Mouse (Mus musculus): ENCODE results near the gene BC035044. TPM values are rescaled to one million over a fixed set of nuclear protein-coding genes. Genes with fewer than 3 reads are reported as not detected.
A peak's percentile ranks its signal among the peaks of the same experiment; 100 is the strongest.
"Not testable (repeated sequence)": the region's sequence is repeated elsewhere in the genome, so short reads cannot be mapped to it uniquely, and the experiment has no call there.

The BC035044 gene
- polyA plus RNA-seq, 1 experiment from 2014 or later = 3.0 TPM

- no peak overlapping the region for H3K4me3 ChIP-seq (ENCODE audit: low read depth, low read length)
- no peaks in the 10 kb centered on the region for H3K4me1 ChIP-seq (replicated peaks; ENCODE audit: control insufficient read depth, insufficient read depth, low read length)
- DNase-seq (ENCODE audit: low spot score) = no peak
- ATAC-seq (replicated peaks; ENCODE audit: low FRiP score, low TSS enrichment, low read depth) = no peak
- no peaks in the 10 kb centered on the region for H3K27me3 ChIP-seq (replicated peaks; ENCODE audit: control insufficient read depth, insufficient read depth, low read length)
- H3K9ac ChIP-seq (ENCODE audit: low read length) = no peak overlapping the region
- 76% methylated on average over 10 of the region's 10 CpGs for WGBS
- no peaks in the 10 kb centered on the region for H3K36me3 ChIP-seq (ENCODE audit: control insufficient read depth, insufficient read depth, low read length)
- H3K9me3 ChIP-seq (ENCODE audit: control insufficient read depth, low read length) = no peaks in the 10 kb centered on the region
- H3K27ac ChIP-seq (ENCODE audit: low read depth) = no peak overlapping the region
- H3K4me2 ChIP-seq (ENCODE audit: low read length) = no peak overlapping the region
These were observed 57.9 kb downstream of the BC035044 start for GRCm38 (mm10) chr6:128833046-128833445.

GRCm38 (mm10) chr6:128829837-128830236 is 61.1 kb downstream of the BC035044 start:
- no peaks in the 10 kb centered on the region for H3K27me3 ChIP-seq (replicated peaks; ENCODE audit: control insufficient read depth, insufficient read depth, low read length)
- no peak overlapping the region for H3K4me3 ChIP-seq (ENCODE audit: low read depth, low read length)
- H3K36me3 ChIP-seq (ENCODE audit: control insufficient read depth, insufficient read depth, low read length) = no peaks in the 10 kb centered on the region
- no peaks in the 10 kb centered on the region for H3K4me1 ChIP-seq (replicated peaks; ENCODE audit: control insufficient read depth, insufficient read depth, low read length)
- no peak overlapping the region for H3K9ac ChIP-seq (ENCODE audit: low read length)
- no peak overlapping the region for H3K4me2 ChIP-seq (ENCODE audit: low read length)
- DNase-seq (ENCODE audit: low spot score) = no peak
- 58% methylated on average over 4 of the region's 4 CpGs for WGBS
- no peaks in the 10 kb centered on the region for H3K9me3 ChIP-seq (ENCODE audit: control insufficient read depth, low read length)
- no peak overlapping the region for H3K27ac ChIP-seq (ENCODE audit: low read depth)
- ATAC-seq (replicated peaks; ENCODE audit: low FRiP score, low TSS enrichment, low read depth) = no peak

GRCm38 (mm10) chr6:128826781-128827180 is 64.1 kb downstream of the BC035044 start:
- Histone ChIP-seq H3K27ac (ENCODE audit: low read depth) (no peak overlapping the region), H3K9ac (ENCODE audit: low read length) (no peak overlapping the region), H3K36me3 (ENCODE audit: control insufficient read depth, insufficient read depth, low read length) (no peaks in the 10 kb centered on the region), H3K4me3 (ENCODE audit: low read depth, low read length) (no peak overlapping the region), H3K4me1 (replicated peaks; ENCODE audit: control insufficient read depth, insufficient read depth, low read length) (no peaks in the 10 kb centered on the region), H3K9me3 (ENCODE audit: control insufficient read depth, low read length) (no peaks in the 10 kb centered on the region), H3K27me3 (replicated peaks; ENCODE audit: control insufficient read depth, insufficient read depth, low read length) (no peaks in the 10 kb centered on the region), H3K4me2 (ENCODE audit: low read length) (no peak overlapping the region)
- DNase-seq (ENCODE audit: low spot score) (no peak), ATAC-seq (replicated peaks; ENCODE audit: low FRiP score, low TSS enrichment, low read depth) (no peak)
- 87% methylated on average over 3 of the region's 3 CpGs for WGBS

GRCm38 (mm10) chr6:128826132-128826531 is 64.8 kb downstream of the BC035044 start, which contains the start of the genes Gm44511 and Klrb1b:
Gene Gm44511, minus strand, starts transcription at chr6:128826315.
Gene Klrb1b, minus strand, starts transcription at chr6:128826331.
- H3K4me1 ChIP-seq (replicated peaks; ENCODE audit: control insufficient read depth, insufficient read depth, low read length) = no peaks in the 10 kb centered on the region
- no peak for ATAC-seq (replicated peaks; ENCODE audit: low FRiP score, low TSS enrichment, low read depth)
- H3K9ac ChIP-seq (ENCODE audit: low read length) = no peak within 1 kb of the TSS

GRCm38 (mm10) chr6:128818083-128818802 is 72.7 kb downstream of the BC035044 start:
- Histone ChIP-seq H3K4me3 (ENCODE audit: low read depth, low read length) (no peak overlapping the region), H3K27me3 (replicated peaks; ENCODE audit: control insufficient read depth, insufficient read depth, low read length) (no peaks in the 10 kb centered on the region), H3K27ac (ENCODE audit: low read depth) (no peak overlapping the region), H3K4me2 (ENCODE audit: low read length) (no peak overlapping the region), H3K9ac (ENCODE audit: low read length) (no peak overlapping the region), H3K9me3 (ENCODE audit: control insufficient read depth, low read length) (no peaks in the 10 kb centered on the region), H3K36me3 (ENCODE audit: control insufficient read depth, insufficient read depth, low read length) (no peaks in the 10 kb centered on the region), H3K4me1 (replicated peaks; ENCODE audit: control insufficient read depth, insufficient read depth, low read length) (no peaks in the 10 kb centered on the region)
- ATAC-seq (replicated peaks; ENCODE audit: low FRiP score, low TSS enrichment, low read depth) (no peak), DNase-seq (ENCODE audit: low spot score) (no peak)
- 77% methylated on average over 4 of the region's 4 CpGs for WGBS

More at GRCm38 (mm10) chr6:128826132-128826531, 64.8 kb downstream of the BC035044 start, which contains the start of the genes Gm44511 and Klrb1b:
- no peak within 1 kb of the TSS for H3K4me3 ChIP-seq (ENCODE audit: low read depth, low read length)
- H3K27me3 ChIP-seq (replicated peaks; ENCODE audit: control insufficient read depth, insufficient read depth, low read length) = no peaks in the 10 kb centered on the region
- no peak within 1 kb of the TSS for H3K27ac ChIP-seq (ENCODE audit: low read depth)
- no peaks in the 10 kb centered on the region for H3K36me3 ChIP-seq (ENCODE audit: control insufficient read depth, insufficient read depth, low read length)
- no peaks in the 10 kb centered on the region for H3K9me3 ChIP-seq (ENCODE audit: control insufficient read depth, low read length)
- 90% methylated on average over 6 of the region's 6 CpGs for WGBS
- DNase-seq (ENCODE audit: low spot score) = no peak
- no peak within 1 kb of the TSS for H3K4me2 ChIP-seq (ENCODE audit: low read length)

GRCm38 (mm10) chr6:128808532-128808931 is 82.4 kb downstream of the BC035044 start:
- Histone ChIP-seq H3K4me1 (replicated peaks; ENCODE audit: control insufficient read depth, insufficient read depth, low read length) (no peaks in the 10 kb centered on the region), H3K27me3 (replicated peaks; ENCODE audit: control insufficient read depth, insufficient read depth, low read length) (no peaks in the 10 kb centered on the region), H3K9ac (ENCODE audit: low read length) (no peak overlapping the region), H3K27ac (ENCODE audit: low read depth) (no peak overlapping the region), H3K4me3 (ENCODE audit: low read depth, low read length) (no peak overlapping the region), H3K36me3 (ENCODE audit: control insufficient read depth, insufficient read depth, low read length) (no peaks in the 10 kb centered on the region), H3K9me3 (ENCODE audit: control insufficient read depth, low read length) (no peaks in the 10 kb centered on the region), H3K4me2 (ENCODE audit: low read length) (no peak overlapping the region)
- DNase-seq (ENCODE audit: low spot score) (no peak), ATAC-seq (replicated peaks; ENCODE audit: low FRiP score, low TSS enrichment, low read depth) (no peak)
- 91% methylated on average over 5 of the region's 5 CpGs for WGBS

- no peaks in the 10 kb centered on the region for H3K36me3 ChIP-seq (ENCODE audit: control insufficient read depth, insufficient read depth, low read length)
- WGBS = 73% methylated on average over 3 of the region's 3 CpGs
- no peaks in the 10 kb centered on the region for H3K4me1 ChIP-seq (replicated peaks; ENCODE audit: control insufficient read depth, insufficient read depth, low read length)
- H3K9me3 ChIP-seq (ENCODE audit: control insufficient read depth, low read length) = no peaks in the 10 kb centered on the region
- no peak overlapping the region for H3K4me2 ChIP-seq (ENCODE audit: low read length)
- H3K27ac ChIP-seq (ENCODE audit: low read depth) = no peak overlapping the region
- H3K27me3 ChIP-seq (replicated peaks; ENCODE audit: control insufficient read depth, insufficient read depth, low read length) = no peaks in the 10 kb centered on the region
- DNase-seq (ENCODE audit: low spot score) (peak; percentile 42), ATAC-seq (replicated peaks; ENCODE audit: low FRiP score, low TSS enrichment, low read depth) (no peak)
- no peak overlapping the region for H3K4me3 ChIP-seq (ENCODE audit: low read depth, low read length)
- no peak overlapping the region for H3K9ac ChIP-seq (ENCODE audit: low read length)
These were observed 83.9 kb downstream of the BC035044 start for GRCm38 (mm10) chr6:128807021-128807420.

- not testable (repeated sequence) for H3K4me1 ChIP-seq (replicated peaks; ENCODE audit: control insufficient read depth, insufficient read depth, low read length); H3K9me3 ChIP-seq (ENCODE audit: control insufficient read depth, low read length); H3K9ac ChIP-seq (ENCODE audit: low read length); H3K4me3 ChIP-seq (ENCODE audit: low read depth, low read length); H3K36me3 ChIP-seq (ENCODE audit: control insufficient read depth, insufficient read depth, low read length); ATAC-seq (replicated peaks; ENCODE audit: low FRiP score, low TSS enrichment, low read depth); H3K27ac ChIP-seq (ENCODE audit: low read depth); H3K27me3 ChIP-seq (replicated peaks; ENCODE audit: control insufficient read depth, insufficient read depth, low read length); H3K4me2 ChIP-seq (ENCODE audit: low read length)
- DNase-seq (ENCODE audit: low spot score) = peak; percentile 64
- 52% methylated on average over 7 of the region's 7 CpGs for WGBS
These were observed 85.9 kb downstream of the BC035044 start for GRCm38 (mm10) chr6:128804823-128805640.

Measured in intestine, embryonic 14.5 days (tissue).